Mouse (Mus musculus) liver, embryonic 12.5 days (tissue): ENCODE measurements around the gene Pnp2. TPM values are rescaled to one million over a fixed set of nuclear protein-coding genes. Genes with fewer than 3 reads are reported as not detected.

Experiments used
- ATAC-seq: fragments of 200-750 bp; cut with Nextera tagmentation; 2 replicates; pipeline ENCODE4 v1.8.0; 2017; ENCODE audit warnings: moderate number of reproducible peaks, mild to moderate bottlenecking, moderate library complexity
- H3K27ac ChIP-seq: fragments of 300-500 bp; sonication (generic); 2 replicates; pipeline ENCODE4 v1.5.1; 2016; ENCODE audit warnings: mild to moderate bottlenecking
- H3K27me3 ChIP-seq: fragments of 300-500 bp; sonication (generic); replicated peaks from 2 replicates; pipeline ENCODE4 v1.6.1; 2016; ENCODE audit warnings: mild to moderate bottlenecking, moderate library complexity
- H3K36me3 ChIP-seq: fragments of 300-500 bp; sonication (generic); 2 replicates; pipeline ENCODE4 v1.6.1; 2016; ENCODE audit warnings: mild to moderate bottlenecking, moderate library complexity
- H3K4me1 ChIP-seq: fragments of 300-500 bp; sonication (generic); 2 replicates; pipeline ENCODE4 v1.6.1; 2016
- H3K4me2 ChIP-seq: fragments of 300-500 bp; sonication (generic); 2 replicates; pipeline ENCODE4 v1.6.1; 2016; ENCODE audit warnings: mild to moderate bottlenecking, moderate library complexity
- H3K4me3 ChIP-seq: fragments of 300-500 bp; sonication (generic); 2 replicates; pipeline ENCODE4 v1.5.1; 2016; ENCODE audit warnings: mild to moderate bottlenecking, moderate library complexity
- H3K9ac ChIP-seq: fragments of 300-500 bp; sonication (generic); 2 replicates; pipeline ENCODE4 v1.6.1; 2016; ENCODE audit warnings: mild to moderate bottlenecking, moderate library complexity
- H3K9me3 ChIP-seq: fragments of 300-500 bp; sonication (generic); replicated peaks from 2 replicates; pipeline ENCODE4 v1.6.1; 2016; ENCODE audit warnings: mild to moderate bottlenecking, moderate library complexity
- WGBS: fragments of 180-500 bp; shearing (Covaris S2); methylation state at CpG from one replicate; pipeline ENCODE4 v1.1.7; 2016; ENCODE audit not compliant: insufficient replicate concordance; 5-methylcytosine and 5-hydroxymethylcytosine counted together
- polyA plus RNA-seq: library from polyadenylated mRNA; unstranded; fragments of >200 nt; fragmentation: Nextera tagmentation; extraction: Ambion mirVana; gene quantifications from 2 replicates; pipeline ENCODE4 v1.2.1, GENCODE M21; 2016

Gene Pnp2
- polyA plus RNA-seq, 1 experiment from 2014 or later = 4.3 TPM

DNA sequence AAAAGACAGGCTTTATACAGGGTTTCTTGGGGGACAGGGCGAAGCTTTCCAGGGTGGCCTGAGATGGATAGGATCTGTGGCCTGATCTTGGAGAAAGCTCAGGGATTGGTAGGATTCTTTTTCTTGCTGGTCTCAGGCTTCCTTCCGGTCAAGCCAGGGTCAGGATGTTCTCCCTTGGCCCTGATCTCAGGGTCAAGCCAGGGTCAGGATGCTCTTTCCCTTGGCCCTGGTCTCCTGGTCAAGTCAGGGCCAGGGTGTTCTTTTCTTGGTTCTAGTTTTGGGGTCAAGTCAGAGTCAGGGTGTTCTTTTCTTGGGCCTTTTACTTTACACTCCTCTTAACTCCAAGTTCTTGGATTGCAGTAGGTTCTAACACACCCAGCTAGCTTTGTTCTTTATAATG is 31.9 kb downstream of the Pnp2 start:
- no peak for ATAC-seq
- Histone ChIP-seq H3K27me3 (no peaks in the 10 kb centered on the region), H3K4me1 (no peaks in the 10 kb centered on the region), H3K27ac (no peak overlapping the region), H3K9me3 (no peaks in the 10 kb centered on the region), H3K4me3 (no peak overlapping the region), H3K9ac (no peak overlapping the region), H3K36me3 (no peaks in the 10 kb centered on the region), H3K4me2 (no peak overlapping the region)
- WGBS = 63% methylated on average over 2 of the region's 2 CpGs

DNA sequence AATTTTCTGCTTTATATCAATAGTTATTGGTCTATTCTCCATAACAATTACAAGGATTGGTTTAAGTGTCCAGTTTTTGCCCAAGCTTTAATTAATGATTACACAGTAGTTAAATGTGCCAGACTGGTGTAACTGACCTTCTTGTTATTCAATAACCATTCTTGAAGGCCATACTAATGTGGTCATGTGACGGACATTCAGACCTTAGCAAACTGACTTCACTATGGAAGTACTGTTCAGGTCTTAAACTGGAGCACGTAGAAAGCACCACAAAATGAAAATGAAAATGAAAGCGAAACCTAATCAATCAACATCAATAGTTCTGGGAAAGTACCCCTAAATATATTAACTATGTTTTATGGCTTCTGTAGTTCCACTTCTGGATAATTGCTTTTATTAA is 35.2 kb downstream of the Pnp2 start:
- H3K9ac ChIP-seq = no peak overlapping the region
- ATAC-seq = no peak
- H3K27ac ChIP-seq = no peak overlapping the region
- H3K4me1 ChIP-seq = no peaks in the 10 kb centered on the region
- WGBS = 66% methylated on average over 3 of the region's 3 CpGs
- no peaks in the 10 kb centered on the region for H3K36me3 ChIP-seq
- no peaks in the 10 kb centered on the region for H3K9me3 ChIP-seq
- no peak overlapping the region for H3K4me3 ChIP-seq
- no peaks in the 10 kb centered on the region for H3K27me3 ChIP-seq
- H3K4me2 ChIP-seq = no peak overlapping the region

DNA sequence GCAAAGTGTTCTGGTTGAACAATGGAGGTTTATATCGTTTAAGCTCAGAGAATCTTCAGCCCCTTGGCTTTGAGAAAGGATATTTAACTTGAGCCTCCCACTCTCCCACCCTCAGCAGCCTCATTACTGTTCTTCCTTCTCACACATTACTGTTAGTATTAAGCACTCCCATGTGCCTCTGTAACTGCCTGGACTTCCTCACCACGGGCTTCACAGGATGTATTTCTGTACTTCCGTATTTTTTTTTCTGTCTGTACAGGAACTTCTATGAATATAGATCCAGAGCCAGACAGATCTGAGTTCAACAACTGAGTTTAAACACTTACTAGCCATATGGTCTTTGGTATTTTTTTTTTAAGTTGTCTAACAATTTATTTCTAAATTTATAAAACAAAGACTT is 41.3 kb downstream of the Pnp2 start:
- 20% methylated on average over 3 of the region's 3 CpGs for WGBS
- H3K4me3 ChIP-seq = no peak overlapping the region

DNA sequence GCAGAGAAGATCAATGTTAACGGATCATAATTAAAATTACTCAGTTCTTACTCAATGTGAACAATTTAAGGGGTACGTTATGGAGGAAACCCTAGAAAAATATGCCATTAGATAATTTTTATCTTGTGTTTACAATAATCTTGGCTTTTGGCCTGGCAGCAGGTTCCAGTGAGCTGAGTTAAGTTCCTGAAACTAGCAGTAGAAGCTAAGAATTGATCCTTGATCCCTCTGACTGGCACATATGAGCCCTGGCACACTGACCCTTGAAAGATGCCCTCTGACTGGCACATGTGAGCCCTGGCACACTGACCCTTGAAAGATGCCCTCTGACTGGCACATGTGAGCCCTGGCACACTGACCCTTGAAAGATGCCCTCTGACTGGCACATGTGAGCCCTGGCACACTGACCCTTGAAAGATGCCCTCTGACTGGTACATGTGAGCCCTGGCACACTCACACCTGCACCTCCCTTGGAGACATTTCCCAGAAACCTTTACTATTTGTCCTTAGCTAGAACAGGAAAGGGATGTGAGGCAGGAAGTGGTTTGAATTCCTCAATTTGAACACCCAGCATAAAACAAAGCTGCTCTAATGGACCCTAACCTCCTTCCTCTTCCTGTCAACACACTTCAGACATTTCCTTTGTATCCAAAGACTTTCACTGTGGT is 42.3 kb downstream of the Pnp2 start:
- Histone ChIP-seq H3K4me1 (no peaks in the 10 kb centered on the region), H3K27ac (no peak overlapping the region), H3K9ac (no peak overlapping the region), H3K9me3 (no peaks in the 10 kb centered on the region), H3K36me3 (no peaks in the 10 kb centered on the region), H3K4me2 (no peak overlapping the region), H3K4me3 (no peak overlapping the region), H3K27me3 (no peaks in the 10 kb centered on the region)
- ATAC-seq = no peak
- 52% methylated on average over 2 of the region's 2 CpGs for WGBS

More for the DNA sequence above, 41.3 kb downstream of the Pnp2 start:
- H3K9me3 ChIP-seq = no peaks in the 10 kb centered on the region
- H3K27me3 ChIP-seq = no peaks in the 10 kb centered on the region
- no peaks in the 10 kb centered on the region for H3K36me3 ChIP-seq
- H3K9ac ChIP-seq = no peak overlapping the region
- no peak overlapping the region for H3K27ac ChIP-seq
- ATAC-seq = no peak
- H3K4me1 ChIP-seq = no peaks in the 10 kb centered on the region
- H3K4me2 ChIP-seq = no peak overlapping the region

DNA sequence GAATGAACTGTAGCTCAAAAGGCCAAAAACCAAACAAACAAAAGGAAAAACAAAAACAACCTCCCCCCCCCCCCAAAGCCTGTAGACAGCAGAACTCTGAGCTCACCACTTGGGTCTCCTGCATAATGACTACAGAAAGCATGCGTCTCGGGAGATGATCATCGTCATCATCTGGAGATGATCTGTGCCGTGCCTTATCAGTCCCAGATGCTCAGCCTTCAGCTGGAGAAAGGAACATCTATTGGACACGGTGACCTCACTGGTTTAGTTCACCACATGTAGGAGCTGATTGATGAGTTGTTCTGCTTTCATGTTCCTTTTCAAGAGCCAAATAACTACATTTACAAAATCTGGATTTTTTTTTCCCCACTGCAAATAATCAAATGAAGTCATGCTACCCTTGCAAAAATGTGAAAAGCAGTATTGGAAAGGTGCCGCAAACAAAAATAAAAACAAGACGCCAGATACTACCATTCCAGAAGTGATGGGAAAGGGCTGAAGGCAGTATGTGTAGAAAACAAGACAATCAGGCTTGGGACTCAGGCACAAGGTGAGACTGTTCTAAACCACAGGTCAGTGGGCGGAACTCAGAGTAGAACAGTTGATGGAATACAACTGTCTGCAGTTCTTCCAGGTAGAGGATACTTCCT is 51.5 kb downstream of the Pnp2 start, which contains the start of gene Rnase10:
Gene Rnase10, plus strand, starts transcription at position 600 of the 650 bp plus-strand sequence.
- 63% methylated on average over 8 of the region's 8 CpGs for WGBS
- ATAC-seq = no peak
- no peak within 1 kb of the TSS for H3K4me3 ChIP-seq
- H3K27me3 ChIP-seq = no peaks in the 10 kb centered on the region
- no peak within 1 kb of the TSS for H3K4me2 ChIP-seq
- no peak within 1 kb of the TSS for H3K9ac ChIP-seq
- no peaks in the 10 kb centered on the region for H3K36me3 ChIP-seq
- H3K4me1 ChIP-seq = no peaks in the 10 kb centered on the region
- H3K27ac ChIP-seq = no peak within 1 kb of the TSS
- H3K9me3 ChIP-seq = no peaks in the 10 kb centered on the region

DNA sequence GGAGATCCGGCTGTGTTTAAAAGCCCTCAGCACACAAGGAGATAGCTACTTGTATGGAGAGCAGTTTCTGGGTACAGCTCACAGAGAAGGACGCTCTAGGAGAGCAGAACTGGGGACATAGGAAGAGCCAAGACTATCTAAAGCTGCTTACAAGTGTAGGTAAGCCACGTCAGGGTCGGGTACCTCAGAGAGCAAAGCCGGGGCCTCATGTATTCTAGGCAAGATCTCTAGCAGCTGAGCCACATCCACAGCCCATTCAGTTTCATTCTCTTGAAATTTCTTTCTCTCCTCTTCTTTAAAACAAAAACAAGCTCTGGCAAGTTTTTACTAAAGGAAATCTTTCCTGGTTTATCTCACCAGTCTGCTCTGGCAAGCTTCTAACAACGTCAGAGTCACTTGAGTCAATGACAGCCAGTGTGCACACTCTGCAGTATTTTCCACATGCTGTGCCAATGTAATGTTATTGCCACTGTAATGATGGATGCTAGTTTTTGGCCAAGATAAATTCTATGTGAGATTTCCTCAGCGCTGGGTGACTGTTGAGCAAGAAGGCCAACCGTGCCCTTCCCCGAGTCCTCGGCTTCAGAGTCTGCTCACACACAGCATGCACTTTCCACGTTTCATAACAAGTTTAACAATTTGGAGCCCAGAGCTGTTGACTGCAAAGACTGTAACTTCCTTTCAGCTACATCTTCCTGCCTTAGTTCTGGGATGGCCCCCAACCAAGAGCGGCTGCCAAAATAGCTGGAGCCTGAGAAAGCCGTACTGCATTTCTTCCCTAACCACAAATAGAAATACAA is 52.3 kb downstream of the Pnp2 start:
- no peaks in the 10 kb centered on the region for H3K9me3 ChIP-seq
- WGBS = 60% methylated on average over 13 of the region's 13 CpGs
- H3K27ac ChIP-seq = no peak overlapping the region
- H3K4me1 ChIP-seq = no peaks in the 10 kb centered on the region
- no peaks in the 10 kb centered on the region for H3K27me3 ChIP-seq
- H3K4me3 ChIP-seq = no peak overlapping the region
- H3K36me3 ChIP-seq = no peaks in the 10 kb centered on the region
- H3K9ac ChIP-seq = no peak overlapping the region
- ATAC-seq = no peak
- H3K4me2 ChIP-seq = no peak overlapping the region

DNA sequence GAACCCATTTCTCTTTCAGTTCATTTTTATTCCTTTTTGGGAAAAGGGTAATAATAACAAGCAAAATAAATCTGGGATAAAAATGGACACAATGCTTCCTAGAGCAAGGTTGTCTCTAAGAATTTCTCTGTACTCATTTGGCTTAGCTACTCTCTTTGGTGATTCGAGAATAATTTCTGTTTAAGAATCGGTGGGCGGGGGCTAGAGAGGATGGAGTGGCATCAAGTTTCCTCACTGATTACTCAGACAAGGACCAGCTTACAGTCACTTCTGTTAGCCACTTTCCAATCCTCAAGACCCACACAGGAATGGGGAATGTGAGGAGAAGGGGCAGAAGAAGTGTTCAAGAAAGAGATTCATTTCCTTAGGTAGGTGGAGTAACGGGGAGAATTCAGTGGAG is 53.0 kb downstream of the Pnp2 start:
- no peak overlapping the region for H3K4me3 ChIP-seq
- no peaks in the 10 kb centered on the region for H3K27me3 ChIP-seq
- H3K36me3 ChIP-seq = no peaks in the 10 kb centered on the region
- 56% methylated on average over 4 of the region's 4 CpGs for WGBS
- no peak overlapping the region for H3K4me2 ChIP-seq
- no peak for ATAC-seq
- H3K27ac ChIP-seq = no peak overlapping the region
- H3K9me3 ChIP-seq = no peaks in the 10 kb centered on the region
- H3K4me1 ChIP-seq = no peaks in the 10 kb centered on the region
- H3K9ac ChIP-seq = no peak overlapping the region

DNA sequence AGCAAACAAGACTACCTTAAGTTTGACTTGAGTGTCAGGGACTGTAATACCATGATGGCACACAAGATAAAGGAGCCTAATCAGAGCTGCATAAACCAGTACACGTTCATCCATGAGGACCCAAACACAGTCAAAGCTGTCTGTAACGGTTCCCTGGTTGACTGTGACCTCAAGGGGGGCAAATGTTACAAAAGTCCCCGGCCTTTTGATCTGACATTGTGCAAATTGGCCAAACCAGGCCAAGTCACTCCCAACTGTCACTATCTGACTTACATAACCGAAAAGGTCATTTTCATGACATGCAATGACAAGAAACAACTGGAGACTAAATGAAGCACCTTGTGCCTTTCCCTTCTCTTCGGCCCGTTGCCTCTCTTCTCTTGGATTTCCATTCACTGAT is 53.8 kb downstream of the Pnp2 start:
- Histone ChIP-seq H3K27ac (no peak overlapping the region), H3K27me3 (no peaks in the 10 kb centered on the region), H3K4me2 (no peak overlapping the region), H3K36me3 (no peaks in the 10 kb centered on the region), H3K9ac (no peak overlapping the region), H3K4me3 (no peak overlapping the region), H3K4me1 (no peaks in the 10 kb centered on the region), H3K9me3 (no peaks in the 10 kb centered on the region)
- 66% methylated on average over 6 of the region's 6 CpGs for WGBS
- no peak for ATAC-seq

Other genes with a start within 250 kb of the Pnp2 start
- not detected in 2 replicates for gene Olfr748, start 248.6 kb upstream of the Pnp2 start, polyA plus RNA-seq
- gene Olfr749, start 210.9 kb upstream of the Pnp2 start, polyA plus RNA-seq = not detected in 2 replicates
- 27.3 and 27.9 TPM in 2 replicates for gene Ttc5, start 170.5 kb upstream of the Pnp2 start, polyA plus RNA-seq
- not detected in 2 replicates for gene Ccnb1ip1, start 148.3 kb upstream of the Pnp2 start, polyA plus RNA-seq
- gene Parp2, start 148.2 kb upstream of the Pnp2 start, polyA plus RNA-seq = 44.8 and 45.8 TPM in 2 replicates
- 2.2 and 3.2 TPM in 2 replicates for gene Tep1, start 85.4 kb upstream of the Pnp2 start, polyA plus RNA-seq
- gene Klhl33, start 58.5 kb upstream of the Pnp2 start, polyA plus RNA-seq = 0.13 and 0.28 TPM in 2 replicates
- 69.7 and 74.0 TPM in 2 replicates for gene Osgep, start 31.1 kb upstream of the Pnp2 start, polyA plus RNA-seq
- gene Apex1, start 31.0 kb upstream of the Pnp2 start, polyA plus RNA-seq = 144 and 147 TPM in 2 replicates
- gene Pip4p1, start 25.1 kb upstream of the Pnp2 start, polyA plus RNA-seq = 26.1 and 30.6 TPM in 2 replicates
- gene Pnp, start 24.9 kb upstream of the Pnp2 start, polyA plus RNA-seq = 75.0 and 76.1 TPM in 2 replicates
- gene Gm49342, start 11.5 kb upstream of the Pnp2 start, polyA plus RNA-seq = not detected in 2 replicates
- gene Rnase10, start 51.8 kb downstream of the Pnp2 start, polyA plus RNA-seq = 0.07 TPM in 1 of 2 replicates, not detected in the other
- not detected in 2 replicates for gene Rnase9, start 85.9 kb downstream of the Pnp2 start, polyA plus RNA-seq
- not detected in 2 replicates for gene Rnase11, start 94.2 kb downstream of the Pnp2 start, polyA plus RNA-seq
- 0.44 and 1.4 TPM in 2 replicates for gene Rnase12, start 101.7 kb downstream of the Pnp2 start, polyA plus RNA-seq
- not detected in 2 replicates for gene Olfr750, start 118.4 kb downstream of the Pnp2 start, polyA plus RNA-seq
- 10.0 and 10.4 TPM in 2 replicates for gene Rnase4, start 135.1 kb downstream of the Pnp2 start, polyA plus RNA-seq
- 2.6 and 3.5 TPM in 2 replicates for gene Ang, start 135.2 kb downstream of the Pnp2 start, polyA plus RNA-seq
- gene Eddm3b, start 158.4 kb downstream of the Pnp2 start, polyA plus RNA-seq = not detected in 2 replicates
- 2.3 and 4.0 TPM in 2 replicates for gene Rnase6, start 167.9 kb downstream of the Pnp2 start, polyA plus RNA-seq
- gene Rnase1, start 190.8 kb downstream of the Pnp2 start, polyA plus RNA-seq = not detected in 2 replicates
- gene Rnase2b, start 206.3 kb downstream of the Pnp2 start, polyA plus RNA-seq = not detected in 2 replicates
- not detected in 2 replicates for gene Ang2, start 243.2 kb downstream of the Pnp2 start, polyA plus RNA-seq
- not detected in 2 replicates for gene Ear14, start 247.4 kb downstream of the Pnp2 start, polyA plus RNA-seq